Mouse (Mus musculus) left cerebral cortex, adult 8-10 months (tissue): Measurements from ENCODE around the gene H2-DMb2. TPM values are rescaled to one million over a fixed set of nuclear protein-coding genes. Genes with fewer than 3 reads are reported as not detected.

Experiments used
- total RNA-seq, 4 experiments: library from RNA; stranded (reverse); gene quantifications; 2 replicates each; pipeline ENCODE4 v1.2.4; 2022

H2-DMb2 gene
- total RNA-seq, 4 experiments from 2014 or later = 0.84 to 3.5 (median 2.0) TPM

Other genes with a start within 250 kb of the H2-DMb2 start
- 1 to 10 TPM in 2 of 4 experiments, not detected in 2; 1.3 to 1.6 TPM for gene Platr17, start 238.2 kb upstream of the H2-DMb2 start, total RNA-seq
- gene Daxx, start 233.9 kb upstream of the H2-DMb2 start, total RNA-seq = 10 to 100 TPM; 24.0 to 31.9 (median 27.1) TPM
- gene Tapbp, start 227.4 kb upstream of the H2-DMb2 start, total RNA-seq = 10 to 100 TPM; 53.0 to 74.3 (median 56.5) TPM
- gene Zbtb22, start 227.4 kb upstream of the H2-DMb2 start, total RNA-seq = 10 to 100 TPM; 36.8 to 44.6 (median 41.3) TPM
- 10 to 100 TPM; 48.9 to 73.4 (median 60.6) TPM for gene Rgl2, start 213.8 kb upstream of the H2-DMb2 start, total RNA-seq
- 100 to 1,000 TPM in 1 of 4 experiments, 10 to 100 TPM in 3; 81.6 to 112 (median 95.7) TPM for gene Pfdn6, start 203.0 kb upstream of the H2-DMb2 start, total RNA-seq
- gene Wdr46, start 202.6 kb upstream of the H2-DMb2 start, total RNA-seq = 10 to 100 TPM; 10.9 to 14.7 (median 13.7) TPM
- 1 to 10 TPM; 5.8 to 6.9 (median 6.2) TPM for gene B3galt4, start 191.8 kb upstream of the H2-DMb2 start, total RNA-seq
- 10 to 100 TPM; 70.6 to 79.6 (median 72.8) TPM for gene Vps52, start 187.5 kb upstream of the H2-DMb2 start, total RNA-seq
- 100 to 1,000 TPM; 328 to 351 (median 339) TPM for gene Rps18, start 187.3 kb upstream of the H2-DMb2 start, total RNA-seq
- 10 to 100 TPM; 31.2 to 66.9 (median 50.2) TPM for gene H2-K1, start 143.0 kb upstream of the H2-DMb2 start, total RNA-seq
- 10 to 100 TPM; 31.4 to 43.5 (median 36.1) TPM for gene Ring1, start 118.6 kb upstream of the H2-DMb2 start, total RNA-seq
- 10 to 100 TPM; 45.6 to 50.2 (median 46.4) TPM for gene H2-Ke6, start 115.2 kb upstream of the H2-DMb2 start, total RNA-seq
- 10 to 100 TPM; 91.2 to 98.6 (median 95.0) TPM for gene Slc39a7, start 111.6 kb upstream of the H2-DMb2 start, total RNA-seq
- gene Rxrb, start 111.5 kb upstream of the H2-DMb2 start, total RNA-seq = 10 to 100 TPM; 72.8 to 87.6 (median 78.1) TPM
- gene Col11a2, start 103.9 kb upstream of the H2-DMb2 start, total RNA-seq = 10 to 100 TPM; 12.6 to 18.0 (median 16.8) TPM
- 1 to 10 TPM in 2 of 4 experiments, under 1 TPM in 1, not detected in 1; 0.44 to 2.2 (median 1.7) TPM for gene H2-Oa, start 51.0 kb upstream of the H2-DMb2 start, total RNA-seq
- 10 to 100 TPM; 20.7 to 35.3 (median 30.7) TPM for gene H2-DMa, start 23.8 kb upstream of the H2-DMb2 start, total RNA-seq
- gene Brd2, start 20.7 kb upstream of the H2-DMb2 start, total RNA-seq = 100 to 1,000 TPM; 181 to 210 (median 190) TPM
- gene H2-DMb1, start 9.8 kb downstream of the H2-DMb2 start, total RNA-seq = 1 to 10 TPM; 2.2 to 7.1 (median 3.5) TPM
- 1 to 10 TPM; 3.0 to 8.6 (median 4.6) TPM for gene Tap1, start 44.2 kb downstream of the H2-DMb2 start, total RNA-seq
- 1 to 10 TPM; 2.6 to 3.2 (median 3.0) TPM for gene Psmb9, start 44.5 kb downstream of the H2-DMb2 start, total RNA-seq
- 10 to 100 TPM in 1 of 4 experiments, 1 to 10 TPM in 3; 4.0 to 12.1 (median 7.1) TPM for gene Psmb8, start 54.4 kb downstream of the H2-DMb2 start, total RNA-seq
- gene Tap2, start 60.2 kb downstream of the H2-DMb2 start, total RNA-seq = 10 to 100 TPM; 10.2 to 18.0 (median 16.3) TPM
- gene H2-Ob, start 95.6 kb downstream of the H2-DMb2 start, total RNA-seq = 1 to 10 TPM in 2 of 4 experiments, under 1 TPM in 2; 0.54 to 1.3 (median 0.90) TPM
- 10 to 100 TPM in 2 of 4 experiments, 1 to 10 TPM in 2; 2.4 to 30.3 (median 11.7) TPM for gene H2-Ab1, start 114.4 kb downstream of the H2-DMb2 start, total RNA-seq
- 10 to 100 TPM in 2 of 4 experiments, 1 to 10 TPM in 2; 3.4 to 37.3 (median 13.3) TPM for gene H2-Aa, start 144.5 kb downstream of the H2-DMb2 start, total RNA-seq
- gene H2-Eb1, start 162.6 kb downstream of the H2-DMb2 start, total RNA-seq = 10 to 100 TPM in 2 of 4 experiments, 1 to 10 TPM in 2; 2.7 to 26.0 (median 9.3) TPM
- gene H2-Eb2, start 182.4 kb downstream of the H2-DMb2 start, total RNA-seq = not detected
- gene Btnl2, start 211.5 kb downstream of the H2-DMb2 start, total RNA-seq = under 1 TPM; 0.49 to 0.82 (median 0.63) TPM
- not detected for gene Btnl1, start 233.8 kb downstream of the H2-DMb2 start, total RNA-seq